Mouse (Mus musculus) spleen, adult 18-20 months (tissue): ENCODE results near the gene Mmp24.
"Not testable (repeated sequence)": the region's sequence is repeated elsewhere in the genome, so short reads cannot be mapped to it uniquely, and the experiment has no call there.

Source experiments
- DNase-seq, 2 experiments: peaks; one replicate each; pipeline ENCODE4 v3.0.0; 2022; ENCODE audit warnings: mixed read lengths in 2 of 2

Gene Mmp24

DNA sequence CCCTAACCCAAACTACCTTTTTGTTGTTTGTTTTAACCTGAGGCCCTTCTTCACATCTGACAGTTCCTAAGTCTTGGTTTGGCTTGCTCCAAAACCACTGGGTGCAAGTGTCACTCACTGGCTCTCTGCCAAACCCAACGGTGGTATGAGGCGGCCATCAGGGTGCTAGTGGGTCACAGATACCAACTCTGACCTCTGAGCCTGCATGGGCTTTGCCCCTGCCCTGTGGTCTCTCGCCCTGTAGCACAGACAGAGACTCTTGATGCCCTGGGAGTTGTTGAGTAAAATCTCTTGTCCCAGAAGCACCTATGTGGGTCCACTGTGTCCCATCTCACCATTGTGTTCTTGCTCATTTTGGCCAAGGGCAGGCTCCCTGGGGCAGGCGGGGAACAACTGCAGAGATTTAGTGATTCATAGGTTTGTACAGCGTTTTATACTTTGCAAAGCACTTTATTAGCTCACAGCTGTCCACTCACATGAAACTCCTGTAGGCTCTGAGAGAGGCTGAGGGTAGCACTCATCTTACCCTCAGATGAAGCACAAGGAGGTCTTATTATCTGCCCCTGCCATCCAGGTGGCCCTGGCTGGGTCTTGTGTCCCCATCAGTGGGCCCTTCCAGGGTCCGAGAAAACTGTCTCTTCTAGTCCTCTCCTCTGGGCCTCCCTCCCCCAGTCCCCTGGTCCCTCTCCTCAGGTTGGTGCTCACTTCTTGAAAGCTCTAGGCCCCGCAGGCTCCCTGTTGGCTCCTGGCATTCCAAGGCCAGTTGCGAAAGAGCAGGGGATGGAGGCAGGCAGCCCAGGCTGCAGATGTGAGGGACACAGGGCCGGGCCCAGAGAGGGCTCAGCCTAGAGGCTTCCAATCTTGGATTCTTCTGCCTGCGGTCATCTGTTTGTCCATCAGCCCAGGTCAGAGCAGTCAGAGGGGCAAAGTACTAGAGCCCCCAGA lies 42.4 kb downstream of the Mmp24 start:
- no peak for DNase-seq

DNA sequence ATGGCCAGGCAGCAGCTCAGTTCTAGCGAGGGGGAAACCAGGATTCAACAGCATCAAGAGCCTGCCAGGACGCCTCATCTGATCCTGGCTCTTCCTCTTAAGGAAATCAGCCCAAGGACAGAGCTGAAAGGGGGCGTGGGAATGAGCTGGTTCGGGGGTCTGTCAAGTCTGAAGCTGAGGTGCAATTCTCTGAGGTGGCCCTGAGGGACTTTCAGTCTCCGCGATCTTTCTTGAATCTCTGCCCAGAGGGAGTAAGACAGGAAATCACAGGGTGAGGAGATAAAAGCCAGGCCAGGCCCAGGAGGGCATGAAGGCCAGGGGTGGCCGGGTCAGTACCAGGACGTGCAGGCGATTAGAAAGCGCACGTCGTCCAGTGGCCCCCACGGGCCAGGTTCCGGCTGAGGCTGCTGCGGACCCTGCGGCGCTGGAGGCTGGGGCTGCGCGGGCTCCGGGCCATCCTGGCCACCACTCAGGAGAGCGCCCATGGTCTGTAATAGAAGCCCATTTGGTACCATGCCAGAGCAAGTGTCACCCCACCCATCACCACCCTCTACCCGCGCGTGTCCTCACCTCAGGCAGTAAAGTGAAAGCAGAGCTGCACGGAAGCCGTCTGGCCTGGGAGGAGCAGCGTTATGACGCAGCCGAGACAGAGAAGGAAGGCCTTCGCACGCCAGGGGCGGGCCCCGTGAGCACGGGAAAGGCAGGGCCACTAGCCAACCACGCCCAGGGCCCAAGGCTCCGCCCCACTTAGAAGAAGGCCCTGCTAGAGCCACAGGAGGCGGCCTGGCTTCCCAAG lies 43.7 kb downstream of the Mmp24 start:
- DNase-seq, result peak; percentile 91 to 97

DNA sequence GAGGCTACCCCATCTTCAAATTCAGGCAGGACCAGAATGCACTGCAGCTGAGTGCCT lies 44.1 kb downstream of the Mmp24 start, which contains the start of gene BC029722:
BC029722 (minus strand) TSS at position 35 of the 57 bp plus-strand sequence.
- no peak for DNase-seq

DNA sequence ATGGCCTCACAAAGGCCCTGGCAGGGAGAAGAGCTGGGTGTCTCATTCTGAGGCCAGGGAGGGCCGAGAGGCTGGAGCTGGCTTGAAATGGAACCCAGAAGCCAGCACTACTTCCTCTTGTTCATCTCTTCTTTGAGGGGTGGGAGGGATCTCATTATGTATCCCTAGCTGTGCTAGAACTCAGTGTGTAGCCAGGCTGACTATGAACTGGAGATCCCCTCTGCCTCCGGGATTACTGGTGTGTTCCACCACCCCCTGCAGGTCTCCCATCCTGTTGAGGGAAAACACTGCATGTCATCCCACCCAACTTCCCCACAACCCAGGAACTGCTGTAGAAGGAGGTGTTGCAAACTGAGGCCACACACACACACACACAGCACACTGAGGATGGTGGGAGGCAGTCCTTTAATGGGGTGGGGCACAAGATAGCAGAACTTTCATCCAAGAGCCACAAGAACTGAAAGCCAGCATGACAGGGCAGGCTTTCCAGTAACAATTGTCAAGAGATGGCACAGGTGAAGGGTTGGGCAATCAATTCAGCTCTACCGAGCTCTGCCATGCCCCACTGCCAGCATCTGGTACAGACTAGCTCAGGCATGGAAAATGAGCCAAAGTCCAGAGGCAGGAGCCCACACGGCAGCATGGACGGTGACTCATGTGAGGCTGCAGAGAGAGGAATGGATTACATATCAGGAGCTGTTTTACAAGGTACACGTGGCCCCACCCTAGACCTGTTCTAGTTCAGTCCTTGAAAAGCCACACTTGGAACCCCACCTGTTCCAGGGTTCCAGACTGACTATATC lies 44.5 kb downstream of the Mmp24 start:
- DNase-seq, result no peak

DNA sequence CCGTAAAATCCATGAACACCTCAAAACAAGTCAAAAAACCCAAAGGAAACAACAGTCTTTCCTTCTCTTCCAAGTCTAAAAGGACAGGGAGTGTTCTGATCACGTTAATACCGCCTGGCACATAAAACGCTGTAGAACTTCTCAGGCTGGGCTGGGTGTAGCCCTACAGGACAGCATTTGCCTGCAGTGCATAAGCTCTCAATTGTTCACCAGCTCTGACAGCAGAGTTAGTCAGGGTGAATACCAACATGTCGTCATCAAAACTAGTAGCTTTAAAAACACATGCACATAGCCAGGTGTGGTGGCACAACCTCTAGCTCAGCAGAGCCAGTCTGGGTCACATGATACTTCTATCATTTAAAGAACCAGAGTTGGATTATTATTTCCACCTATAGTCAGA lies 45.6 kb downstream of the Mmp24 start:
- DNase-seq, result no peak

DNA sequence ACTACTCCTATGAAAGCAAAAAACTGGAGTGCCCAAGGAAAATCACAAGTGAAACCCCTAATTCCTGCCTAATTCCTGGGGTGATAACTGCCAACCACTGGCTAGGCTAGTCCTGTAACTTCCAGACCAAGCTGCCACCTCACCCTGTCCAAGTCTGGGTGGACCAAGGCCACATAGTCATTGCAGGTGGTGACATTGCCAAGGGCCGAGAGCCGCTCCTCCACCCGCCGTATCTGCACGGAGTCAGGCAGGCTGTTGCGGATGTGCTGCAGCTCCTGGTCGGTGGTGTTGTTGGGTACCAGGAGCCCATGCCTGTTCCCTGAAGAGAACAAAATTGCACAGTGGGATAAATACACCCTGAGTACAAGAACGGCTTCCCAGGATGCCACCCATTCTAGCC lies 48.6 kb downstream of the Mmp24 start:
- DNase-seq, result no peak

DNA sequence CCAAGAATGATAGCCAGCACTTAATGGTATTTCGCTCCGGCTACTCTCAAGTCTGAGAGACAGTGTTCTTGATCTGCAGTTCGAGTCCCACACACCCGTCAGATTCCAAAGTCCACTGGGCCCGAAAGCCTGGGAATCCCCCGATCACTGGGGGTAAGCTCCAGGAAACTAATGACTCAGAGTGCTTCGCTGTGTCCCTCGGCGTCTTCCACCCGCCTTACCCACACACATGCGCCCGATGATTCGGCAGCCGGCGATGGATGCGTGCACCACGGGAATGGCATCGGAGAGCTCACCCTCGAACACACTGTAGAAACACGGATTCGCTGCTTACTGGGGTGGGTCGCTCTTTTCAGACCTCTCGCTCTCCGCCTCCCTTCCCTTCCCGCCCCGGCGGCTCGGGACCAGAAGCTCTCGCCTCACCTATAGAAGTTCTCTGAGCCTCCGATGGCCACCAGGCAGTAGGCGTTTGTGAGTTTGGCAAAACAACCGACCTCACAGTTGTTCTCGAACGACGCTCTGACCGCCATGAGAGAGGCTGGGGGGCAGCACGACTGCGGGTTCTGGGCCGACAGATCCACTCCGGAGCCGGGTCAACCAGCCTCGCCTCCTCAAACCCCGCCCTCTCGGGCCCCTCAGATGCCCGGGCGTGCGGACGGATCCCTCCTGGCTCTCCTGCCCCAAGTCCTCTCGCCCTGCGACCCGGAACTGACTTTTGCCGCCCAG lies 50.9 kb downstream of the Mmp24 start:
- no peak for DNase-seq

DNA sequence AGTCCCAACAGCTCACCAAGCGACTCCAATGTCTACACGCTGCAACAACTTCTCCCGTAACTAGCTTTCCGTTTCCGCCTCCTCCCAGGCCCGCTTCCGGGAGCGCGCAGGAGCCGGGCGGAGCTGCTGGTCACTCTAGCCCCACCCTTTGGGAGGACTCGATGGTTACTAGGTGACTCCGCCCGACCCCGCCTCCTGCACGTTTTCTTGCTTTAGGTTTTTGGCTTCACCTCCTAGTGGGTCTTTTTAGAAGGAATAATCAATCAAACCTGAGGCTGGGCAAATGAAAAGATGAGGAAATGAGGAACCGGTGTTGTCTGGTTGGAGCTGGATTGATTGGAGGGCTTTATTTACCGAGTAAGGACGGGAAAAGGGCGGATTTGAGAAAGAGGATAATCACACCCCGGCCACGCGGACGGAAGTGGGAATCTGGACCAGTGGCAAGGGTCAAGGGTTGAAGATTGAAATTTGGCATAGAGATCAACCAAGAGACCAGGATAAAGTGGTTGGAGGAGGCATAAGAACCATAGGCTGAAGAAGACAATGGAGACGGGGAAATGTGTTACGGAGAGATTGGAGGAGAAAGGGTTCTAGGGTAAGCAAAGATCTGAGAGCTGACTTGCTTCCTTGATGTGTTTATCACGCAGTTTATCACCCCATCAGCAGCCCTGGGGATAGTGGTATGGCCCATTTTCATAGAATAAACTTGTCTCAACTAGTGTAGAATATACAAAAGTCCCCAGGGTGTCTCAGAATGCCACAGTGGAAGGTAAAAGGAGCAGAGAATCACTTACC lies 51.7 kb downstream of the Mmp24 start, which contains the start of gene Eif6:
Eif6 (minus strand) TSS at position 296 of the 795 bp plus-strand sequence.
- peak; percentile 73 to 79 for DNase-seq

DNA sequence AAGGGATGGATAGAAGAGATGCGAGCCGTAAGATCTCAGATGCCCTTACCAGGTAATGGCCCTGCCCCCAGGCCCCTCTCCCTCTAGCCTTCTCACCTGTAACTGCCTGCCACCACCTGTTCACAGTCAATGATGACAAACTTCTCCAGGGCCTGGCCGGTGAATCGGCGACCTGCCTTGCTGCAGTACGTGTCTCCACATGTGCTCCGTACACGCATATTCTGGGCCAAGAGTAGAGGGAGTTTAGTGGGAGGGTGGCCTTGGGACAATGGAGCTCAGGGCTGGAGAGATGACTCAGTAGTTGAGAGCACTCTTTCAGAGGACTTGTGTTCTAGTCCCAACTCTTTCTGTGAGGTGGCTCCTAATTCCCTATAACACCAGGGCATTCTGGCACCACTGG lies 55.7 kb downstream of the Mmp24 start:
- DNase-seq, result no peak

DNA sequence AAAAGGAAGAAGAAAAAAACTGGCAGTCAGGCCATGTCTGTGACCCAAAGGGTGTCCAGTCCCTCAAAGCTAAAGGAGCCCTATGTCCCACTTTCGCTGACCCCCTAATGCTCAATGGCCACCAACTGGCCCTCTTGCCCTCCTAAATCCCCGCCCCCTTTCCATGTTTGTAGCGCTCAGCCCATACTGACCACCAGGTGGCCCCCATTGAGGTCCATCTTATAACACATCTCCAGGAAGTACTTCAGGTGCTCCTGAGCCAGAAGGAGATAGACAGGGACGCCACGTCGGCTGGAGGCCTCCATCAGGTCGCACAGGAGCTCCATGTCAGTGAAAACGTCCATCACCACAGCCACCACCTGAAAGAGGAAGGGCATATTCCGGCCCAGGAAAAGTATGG lies 56.2 kb downstream of the Mmp24 start:
- DNase-seq, result no peak

DNA sequence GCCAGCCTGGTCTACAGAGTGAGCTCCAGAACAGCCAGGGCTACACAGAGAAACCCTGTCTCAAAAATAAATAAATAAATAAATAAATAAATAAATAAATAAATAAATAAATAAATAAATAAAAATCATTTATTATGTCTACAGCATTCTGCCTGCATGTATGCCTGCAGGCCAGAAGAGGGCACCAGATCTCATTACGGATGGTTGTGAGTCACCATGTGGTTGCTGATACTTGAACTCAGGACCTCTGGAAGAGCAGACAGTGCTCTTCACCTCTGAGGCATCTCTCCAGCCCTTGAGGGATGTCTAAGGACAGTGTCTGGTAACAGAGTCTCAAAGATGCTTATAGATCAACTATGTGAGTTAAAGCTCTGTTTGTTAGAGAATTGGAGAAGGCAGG lies 56.9 kb downstream of the Mmp24 start:
- not testable (repeated sequence) for DNase-seq

DNA sequence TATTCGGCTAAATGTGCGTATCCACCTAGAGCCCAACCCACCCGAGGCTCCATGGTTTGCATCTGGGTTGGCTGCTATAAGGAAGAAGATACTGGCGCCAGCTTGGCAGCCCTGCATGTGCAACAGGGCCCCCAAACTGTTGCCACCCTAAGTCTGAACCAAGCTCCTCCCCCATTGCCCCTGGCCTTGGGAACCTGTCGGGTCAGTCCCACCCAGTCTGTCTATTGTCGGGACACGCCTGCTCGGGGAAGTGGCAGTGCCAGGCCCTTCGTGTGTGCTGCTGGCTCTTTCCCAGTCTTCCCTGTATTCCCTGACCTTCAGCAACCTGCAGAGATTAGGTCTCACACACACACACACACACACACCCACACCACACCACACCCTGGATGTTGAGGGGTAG lies 59.6 kb downstream of the Mmp24 start, which contains the start of gene Fam83c:
Fam83c (minus strand) TSS at position 123 of the 400 bp plus-strand sequence.
- no peak for DNase-seq

DNA sequence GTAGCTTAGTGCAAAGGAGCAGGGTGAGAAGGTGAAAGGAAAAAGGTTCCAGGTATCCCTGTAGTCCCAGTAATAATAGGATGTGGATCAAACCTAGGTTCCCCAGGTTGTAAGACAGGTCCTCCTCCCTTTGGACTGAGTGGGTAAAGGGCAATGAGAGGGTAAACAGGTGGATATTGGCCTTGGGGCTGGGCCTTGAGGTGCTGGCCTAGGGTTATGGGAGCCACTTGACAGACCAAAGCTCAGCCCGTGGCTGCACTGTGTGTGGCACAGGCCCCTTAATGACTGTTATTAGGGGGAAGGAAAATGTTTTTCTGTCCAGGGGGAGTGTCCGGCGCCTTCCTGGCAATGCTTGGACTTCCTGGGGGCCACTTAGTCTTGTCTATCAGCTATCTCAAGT lies 62.8 kb downstream of the Mmp24 start:
- no peak for DNase-seq

DNA sequence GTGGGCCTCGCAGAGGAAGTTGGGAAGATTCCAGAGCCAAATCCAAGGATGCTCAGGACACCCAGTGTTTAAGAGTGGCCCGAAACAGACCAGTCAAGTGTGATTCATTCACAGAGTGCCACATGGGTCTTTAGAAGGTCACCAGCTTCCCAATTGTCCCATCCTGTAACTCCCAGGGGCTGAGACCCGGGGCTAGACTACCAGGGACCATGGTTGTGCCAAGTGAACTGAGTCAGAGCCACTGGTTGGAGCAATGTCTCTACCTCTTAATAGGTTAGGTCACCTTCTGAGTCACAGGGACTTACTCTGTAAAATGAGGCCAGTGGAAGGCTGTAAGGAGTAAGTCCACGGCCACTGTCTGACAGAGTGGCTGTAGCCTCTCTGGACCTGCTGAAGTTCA lies 63.8 kb downstream of the Mmp24 start:
- DNase-seq, result no peak

DNA sequence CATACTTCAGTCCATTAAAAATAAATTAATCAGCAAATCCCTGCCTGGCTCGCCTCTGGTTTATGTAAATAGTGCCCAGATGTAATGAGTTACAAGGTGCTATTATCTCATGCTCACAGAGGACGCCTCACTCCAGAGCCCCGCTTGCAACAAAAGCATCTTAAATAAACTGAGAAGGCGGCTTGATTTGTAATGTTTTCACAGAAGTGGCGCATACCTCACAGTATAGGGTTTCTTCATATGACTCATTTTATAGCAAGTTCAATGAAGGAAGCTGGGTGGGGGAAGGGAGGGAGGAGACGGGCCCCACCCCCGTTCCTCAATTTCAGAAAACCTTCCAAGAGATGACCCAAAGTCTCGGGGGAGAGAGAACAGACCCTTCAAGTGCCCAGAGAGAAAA lies 71.8 kb downstream of the Mmp24 start:
- DNase-seq, result no peak

DNA sequence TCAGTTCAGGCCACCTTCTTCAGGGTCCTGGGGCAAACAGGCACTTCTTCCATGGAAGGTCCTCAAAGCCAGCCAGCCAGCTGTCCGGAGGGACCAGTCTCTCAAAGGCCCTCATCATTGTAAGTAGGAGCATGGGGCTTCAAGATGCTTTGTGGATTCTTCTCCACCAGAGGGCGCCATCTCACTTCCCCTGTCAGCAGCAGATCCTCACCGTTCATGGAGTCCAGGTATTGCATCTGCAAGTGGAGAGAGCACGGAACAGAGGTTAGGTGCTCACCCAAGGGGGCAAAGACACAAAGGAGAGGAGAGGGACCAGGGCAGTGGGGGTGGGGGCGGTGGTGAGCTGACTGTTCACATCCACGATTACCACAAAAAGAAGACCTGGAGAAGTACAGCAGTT lies 73.1 kb downstream of the Mmp24 start:
- DNase-seq, result peak; percentile 32 to 71

DNA sequence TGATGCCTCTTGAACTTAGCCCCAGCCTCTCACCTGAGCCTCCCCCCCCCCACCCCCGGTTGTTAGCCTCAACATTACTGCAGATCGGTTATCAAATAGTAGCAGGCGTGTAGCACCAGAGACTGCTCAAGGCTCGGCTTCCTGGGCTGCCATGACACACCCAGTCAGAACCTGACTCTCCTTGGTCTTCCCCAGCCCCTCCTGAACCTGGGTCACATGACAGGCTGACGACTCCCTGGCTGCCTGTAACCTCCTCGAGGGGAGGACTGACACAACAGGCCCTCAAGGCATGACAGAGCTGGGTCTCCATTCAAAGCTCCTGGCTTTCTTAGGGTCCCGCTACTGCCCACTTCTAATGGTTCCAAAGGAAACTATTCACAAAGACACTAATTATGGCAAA lies 74.3 kb downstream of the Mmp24 start:
- DNase-seq, result no peak

DNA sequence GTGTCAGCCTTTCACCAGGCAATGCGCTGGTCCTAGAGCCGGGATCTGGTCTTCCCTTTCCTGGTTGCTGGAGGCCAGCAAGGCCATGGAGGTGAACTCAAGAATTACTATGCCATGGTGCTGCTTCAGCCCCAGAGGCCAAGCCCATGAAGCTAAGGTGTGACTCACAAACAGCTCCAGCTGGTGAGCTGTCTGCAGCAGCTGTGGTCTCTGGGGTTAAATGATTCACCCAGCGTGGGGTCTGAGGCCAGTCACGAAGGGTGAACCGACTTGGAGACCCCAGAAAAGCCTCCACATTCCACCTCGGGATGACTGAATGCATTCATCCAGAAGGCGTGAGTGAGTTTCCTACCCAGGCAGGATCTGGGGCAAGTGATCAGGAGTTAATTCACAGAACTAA lies 75.0 kb downstream of the Mmp24 start:
- DNase-seq, result no peak

DNA sequence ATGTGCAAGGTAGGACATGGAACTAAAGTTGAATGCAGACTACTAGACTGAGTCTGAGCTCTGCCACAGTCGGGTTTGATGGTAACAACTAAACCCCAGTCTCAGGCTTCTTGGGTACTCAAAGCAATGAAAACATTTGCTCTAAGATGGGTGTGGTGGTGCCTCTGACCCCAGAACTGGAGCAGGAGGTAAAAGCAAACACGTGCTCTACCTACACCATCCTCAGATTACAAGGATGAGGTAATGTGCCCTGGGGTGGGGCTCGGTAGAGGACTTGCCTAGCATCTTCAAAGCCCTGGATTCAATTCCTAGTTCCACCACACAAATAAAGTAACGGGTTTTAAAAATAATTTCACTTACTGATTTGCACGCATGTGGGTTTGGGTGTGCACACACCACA lies 77.4 kb downstream of the Mmp24 start:
- DNase-seq, result no peak

DNA sequence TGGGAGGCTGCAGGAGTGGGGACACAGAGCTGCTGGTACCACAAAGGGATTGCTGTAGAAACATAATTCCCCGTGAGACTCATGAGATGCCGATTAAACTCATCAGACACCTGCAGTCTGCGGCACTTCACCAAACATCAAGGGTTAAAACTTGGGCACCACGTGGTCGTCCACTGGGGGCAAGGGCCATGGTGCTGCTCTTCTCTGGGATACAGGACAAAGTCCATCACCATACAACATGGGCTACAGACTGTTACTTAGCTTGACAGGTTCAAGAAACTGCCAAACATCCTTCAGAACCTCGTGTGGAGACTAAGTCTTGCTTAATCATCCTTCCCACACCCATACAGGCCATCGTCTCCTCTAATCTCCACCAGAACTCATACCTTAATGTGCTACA lies 85.0 kb downstream of the Mmp24 start:
- no peak for DNase-seq

DNA sequence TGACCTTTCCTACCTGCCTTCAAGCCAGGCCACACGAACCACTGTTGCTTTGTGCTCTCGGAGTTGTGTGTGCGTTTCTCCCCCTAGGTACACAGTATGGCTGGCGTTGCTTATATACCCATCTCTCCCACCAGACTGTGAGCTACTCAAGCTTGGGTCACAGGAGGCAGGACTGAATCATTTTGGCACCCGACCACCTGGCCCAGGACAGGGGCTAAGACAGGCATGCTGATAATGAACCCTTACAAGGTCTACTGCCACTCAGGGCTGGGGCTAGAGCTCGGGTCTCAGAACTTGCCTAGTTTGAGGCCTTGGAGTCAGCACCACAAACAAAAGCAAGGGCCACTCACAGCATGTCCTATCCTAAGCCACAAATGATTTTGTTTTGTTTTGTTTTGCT lies 86.4 kb downstream of the Mmp24 start:
- DNase-seq, result no peak
